Mouse (Mus musculus): ENCODE measurements around the gene S100pbp.

GRCm38 (mm10) chr4:129239075-129239474 is 49.5 kb upstream of the S100pbp start:
- TF ChIP-seq CTCF (IDR thresholded peaks at IDR 0.05) (no peak), EP300 (IDR thresholded peaks at IDR 0.05) (no peak)

Measured in lung, postnatal 0 days (tissue).